Mouse (Mus musculus) kidney, embryonic 16.5 days (tissue): ENCODE measurements around the gene Tgfbrap1. TPM values are rescaled to one million over a fixed set of nuclear protein-coding genes. Genes with fewer than 3 reads are reported as not detected.

Experiments
- ATAC-seq: fragments of 200-750 bp; cut with Nextera tagmentation; 2 replicates; pipeline ENCODE4 v1.8.0; 2017; ENCODE audit warnings: moderate TSS enrichment; ENCODE audit not compliant: low FRiP score, low TSS enrichment
- H3K27ac ChIP-seq: fragments of 300-500 bp; sonication (generic); 2 replicates; pipeline ENCODE4 v1.5.1; 2014; ENCODE audit warnings: low read length
- H3K27me3 ChIP-seq: fragments of 300-500 bp; sonication (generic); 2 replicates; pipeline ENCODE4 v1.6.1; 2014; ENCODE audit warnings: low read length, control low read depth, mixed read lengths; ENCODE audit not compliant: insufficient read depth
- H3K36me3 ChIP-seq: fragments of 300-500 bp; sonication (generic); 2 replicates; pipeline ENCODE4 v1.6.1; 2014; ENCODE audit warnings: low read length, control low read depth, mixed read lengths; ENCODE audit not compliant: insufficient read depth
- H3K4me1 ChIP-seq: fragments of 300-500 bp; sonication (generic); 2 replicates; pipeline ENCODE4 v1.6.1; 2014; ENCODE audit warnings: low read length, control low read depth, mixed read lengths; ENCODE audit not compliant: insufficient read depth
- H3K4me2 ChIP-seq: fragments of 300-500 bp; sonication (generic); replicated peaks from 2 replicates; pipeline ENCODE4 v1.6.1; 2014; ENCODE audit warnings: low read depth, low read length
- H3K4me3 ChIP-seq: fragments of 300-500 bp; sonication (generic); 2 replicates; pipeline ENCODE4 v1.5.1; 2014; ENCODE audit warnings: mild to moderate bottlenecking, low read length
- H3K9ac ChIP-seq: fragments of 300-500 bp; sonication (generic); replicated peaks from 2 replicates; pipeline ENCODE4 v1.6.1; 2014; ENCODE audit warnings: low read length
- H3K9me3 ChIP-seq: fragments of 300-500 bp; sonication (generic); 2 replicates; pipeline ENCODE4 v1.6.1; 2016; ENCODE audit warnings: low read length, control low read depth
- WGBS: fragments of 180-500 bp; shearing (Covaris S2); extraction: QIAGEN DNeasy Blood & Tissue Kit; methylation state at CpG from one replicate; pipeline ENCODE4 v1.1.7; 2014; 5-methylcytosine and 5-hydroxymethylcytosine counted together
- polyA plus RNA-seq: library from polyadenylated mRNA; unstranded; fragments of >200 nt; fragmentation: Nextera tagmentation; extraction: Ambion mirVana; gene quantifications from 2 replicates; pipeline ENCODE4 v1.2.1, GENCODE M21; 2015

The Tgfbrap1 gene
- polyA plus RNA-seq, result 10.8 and 13.1 TPM in 2 replicates

DNA sequence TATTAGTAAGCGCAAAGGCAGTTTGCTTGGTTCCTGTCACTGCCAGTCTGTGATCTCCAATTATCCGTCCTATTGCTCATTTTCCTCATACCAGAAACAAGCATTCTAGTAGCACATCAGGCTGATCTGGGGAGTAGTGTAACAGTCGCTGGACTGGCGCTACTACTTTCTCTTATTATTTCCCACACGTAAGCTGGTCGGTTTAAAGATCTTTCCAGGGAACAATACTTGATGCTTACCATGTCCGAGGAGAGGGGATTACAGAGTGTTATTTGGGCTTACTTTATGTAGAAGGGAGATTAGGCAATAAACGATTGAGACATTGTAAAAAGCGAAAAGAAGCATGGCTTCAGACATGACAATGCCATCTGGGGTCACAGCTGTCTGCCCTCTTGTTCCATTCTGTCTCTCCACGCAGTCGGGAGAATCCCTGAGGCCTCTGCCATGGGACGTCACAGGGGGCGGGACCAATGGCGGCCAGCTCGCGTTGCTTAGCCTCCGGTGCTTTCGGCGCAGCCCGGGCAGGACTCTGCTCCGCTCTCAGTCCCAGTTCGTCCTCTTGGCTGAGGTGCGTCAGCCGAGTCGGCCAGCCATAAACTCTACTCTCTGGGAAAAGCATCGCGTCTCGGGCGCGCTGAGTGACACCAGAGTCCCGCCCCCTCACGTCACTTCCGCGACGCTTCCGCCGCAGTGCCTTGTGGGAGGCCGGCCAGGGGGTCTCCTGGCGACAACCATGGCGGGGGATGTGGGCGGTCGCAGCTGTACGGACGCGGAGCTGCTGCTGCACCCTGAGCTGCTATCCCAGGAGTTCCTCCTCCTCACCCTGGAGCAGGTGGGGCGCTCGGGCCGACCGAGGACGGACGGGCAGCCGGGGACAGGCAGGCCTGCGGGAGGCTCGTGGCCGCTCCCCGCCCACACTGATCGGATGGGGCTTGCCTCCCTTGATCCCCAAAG is at the start of gene Tgfbrap1, which contains the start of gene AI597479:
Tgfbrap1 (minus strand) TSS at position 607 of the 954 bp plus-strand sequence.
AI597479 (plus strand) TSS at position 680 of the 954 bp plus-strand sequence.
- peak within 1 kb of the TSS; percentile 100 for H3K27ac ChIP-seq
- peak within 1 kb of the TSS; percentile 91 for H3K4me2 ChIP-seq
- peaks cover 7% of the 10 kb centered on the region for H3K4me1 ChIP-seq
- H3K27me3 ChIP-seq, result no peaks in the 10 kb centered on the region
- peaks cover 10% of the 10 kb centered on the region; the same call in 1 of the 2 replicates for H3K36me3 ChIP-seq
- under 1% methylated on average over 55 of the region's 57 CpGs for WGBS
- H3K4me3 ChIP-seq, result peak within 1 kb of the TSS; percentile 99
- H3K9me3 ChIP-seq, result no peaks in the 10 kb centered on the region
- H3K9ac ChIP-seq, result peak within 1 kb of the TSS; percentile 98
- ATAC-seq, result peak; percentile 97

DNA sequence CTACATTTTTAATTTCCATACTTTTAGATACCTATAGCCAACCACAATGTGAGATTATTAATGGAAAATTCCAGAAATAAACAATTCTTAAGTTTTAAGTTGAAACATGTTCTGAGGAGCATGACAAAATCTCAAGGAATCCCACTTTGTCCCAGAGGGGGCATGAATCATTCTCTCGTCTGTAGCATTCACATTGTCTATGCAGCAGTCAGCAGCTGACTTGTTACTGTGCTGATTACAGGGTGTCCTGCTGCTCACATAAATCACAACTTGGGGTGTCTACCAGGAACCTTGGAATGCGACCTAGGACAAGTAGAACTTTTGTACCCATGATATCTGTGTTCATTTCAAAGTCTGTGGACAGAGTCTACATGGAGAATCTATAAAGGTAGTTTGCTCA is 49.0 kb upstream of the Tgfbrap1 start:
- Histone ChIP-seq H3K27ac (no peak overlapping the region; the same call in 1 of the 2 replicates), H3K4me3 (no peak overlapping the region), H3K4me2 (no peak overlapping the region), H3K4me1 (peaks cover 42% of the 10 kb centered on the region), H3K9me3 (no peaks in the 10 kb centered on the region), H3K27me3 (no peaks in the 10 kb centered on the region), H3K36me3 (peaks cover 5% of the 10 kb centered on the region; the same call in 1 of the 2 replicates), H3K9ac (no peak overlapping the region)
- 66% methylated on average over 2 of the region's 2 CpGs for WGBS
- ATAC-seq, result no peak

DNA sequence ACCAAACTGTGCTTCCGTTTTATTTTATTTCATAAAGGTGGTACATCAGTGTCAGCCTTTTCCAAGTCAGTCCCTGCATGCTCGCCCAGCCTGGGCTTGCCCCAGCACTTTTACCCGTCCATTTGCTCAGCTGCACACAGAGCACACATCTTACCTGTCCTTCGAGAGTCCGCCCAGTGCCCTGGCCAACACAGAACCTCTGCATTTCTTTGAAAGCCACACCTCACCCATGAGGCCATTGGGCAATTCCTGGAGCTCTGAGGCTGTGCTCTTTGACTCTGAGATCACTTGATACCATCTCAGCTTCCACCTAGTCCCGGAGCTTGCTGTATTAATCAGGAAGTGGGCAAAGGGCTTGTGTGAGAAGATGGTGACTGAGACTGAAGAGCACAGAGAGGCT is 47.0 kb upstream of the Tgfbrap1 start:
- 71% methylated on average over 6 of the region's 6 CpGs for WGBS
- Histone ChIP-seq H3K36me3 (peaks cover 8% of the 10 kb centered on the region), H3K27ac (no peak overlapping the region), H3K27me3 (no peaks in the 10 kb centered on the region), H3K9me3 (no peaks in the 10 kb centered on the region), H3K4me1 (peaks cover 25% of the 10 kb centered on the region), H3K9ac (no peak overlapping the region), H3K4me2 (no peak overlapping the region), H3K4me3 (no peak overlapping the region)
- no peak for ATAC-seq

DNA sequence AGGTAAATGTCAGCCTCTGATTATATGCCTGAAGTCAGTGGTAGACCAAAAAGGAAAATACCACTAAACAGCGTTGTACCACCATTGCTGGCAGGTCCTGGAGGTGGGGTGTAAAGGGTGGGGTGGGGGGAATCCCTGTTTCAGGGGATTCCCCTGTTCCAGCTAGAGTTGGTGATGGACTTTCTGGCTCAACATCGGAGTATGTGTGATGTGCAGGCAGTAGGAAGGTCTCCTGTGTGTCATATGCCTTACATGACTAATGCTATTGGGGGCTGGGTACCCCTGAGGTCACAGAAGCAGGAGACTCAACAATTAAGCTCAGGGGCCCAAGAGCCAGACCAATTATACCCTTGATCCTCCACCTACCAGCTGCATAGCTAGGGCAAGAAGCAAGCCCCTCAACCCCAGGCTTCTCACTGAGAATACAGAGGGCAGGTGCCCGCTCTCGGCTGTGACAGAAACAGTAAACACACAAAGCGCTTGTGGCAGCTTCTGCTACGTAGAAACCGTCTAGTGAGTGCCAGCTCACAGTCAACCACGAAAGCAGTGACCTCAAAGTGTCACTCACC is 46.0 kb upstream of the Tgfbrap1 start:
- no peaks in the 10 kb centered on the region for H3K9me3 ChIP-seq
- peaks cover 20% of the 10 kb centered on the region for H3K4me1 ChIP-seq
- no peak for ATAC-seq
- H3K4me2 ChIP-seq, result no peak overlapping the region
- WGBS, result 70% methylated on average over 8 of the region's 8 CpGs
- no peaks in the 10 kb centered on the region for H3K27me3 ChIP-seq
- peaks cover 8% of the 10 kb centered on the region for H3K36me3 ChIP-seq
- H3K27ac ChIP-seq, result no peak overlapping the region
- no peak overlapping the region for H3K4me3 ChIP-seq
- H3K9ac ChIP-seq, result no peak overlapping the region

DNA sequence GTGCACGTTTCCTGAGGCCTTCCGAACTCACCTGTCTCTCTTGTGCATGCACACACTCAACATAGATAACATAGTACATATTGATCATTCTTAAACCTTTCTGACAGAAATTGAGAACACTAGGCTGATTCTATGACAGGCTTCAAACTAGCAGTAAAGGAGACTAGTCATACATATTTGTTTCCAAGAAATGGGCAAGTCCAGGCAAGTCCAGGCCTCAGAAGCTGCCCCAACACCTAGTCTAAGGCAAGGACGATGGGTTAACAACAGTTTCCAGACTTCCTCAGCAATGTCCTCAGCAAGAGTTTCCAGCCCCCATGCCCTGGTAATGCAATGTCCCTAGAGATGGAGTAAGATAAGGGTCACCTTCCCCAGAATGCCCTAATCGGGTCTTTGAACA is 45.4 kb upstream of the Tgfbrap1 start:
- no peak overlapping the region for H3K9ac ChIP-seq
- H3K4me2 ChIP-seq, result no peak overlapping the region
- H3K27ac ChIP-seq, result no peak overlapping the region
- WGBS, result 80% methylated on average over 4 of the region's 4 CpGs
- peaks cover 20% of the 10 kb centered on the region for H3K4me1 ChIP-seq
- H3K4me3 ChIP-seq, result no peak overlapping the region
- ATAC-seq, result no peak
- no peaks in the 10 kb centered on the region for H3K9me3 ChIP-seq
- no peaks in the 10 kb centered on the region for H3K27me3 ChIP-seq
- peaks cover 5% of the 10 kb centered on the region for H3K36me3 ChIP-seq

DNA sequence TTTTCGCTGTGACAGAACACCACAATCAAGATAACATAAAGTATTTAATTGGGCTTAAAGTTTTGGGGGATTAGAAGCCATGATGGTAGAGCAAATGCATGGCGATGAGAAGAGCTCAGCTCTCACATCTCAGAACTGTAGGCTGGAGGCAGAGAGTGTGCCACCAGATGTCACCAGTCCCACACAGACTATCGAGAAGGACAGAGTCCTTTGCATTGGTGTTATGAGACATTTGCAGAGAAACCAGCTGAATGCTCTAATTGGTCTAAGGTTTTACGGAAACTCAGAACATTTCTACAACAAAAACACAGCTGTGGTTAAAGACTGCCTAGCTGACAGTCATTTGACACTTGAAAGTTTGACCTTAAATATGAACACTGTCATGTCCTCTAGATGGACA is 44.8 kb upstream of the Tgfbrap1 start:
- peak; percentile 49; the same call in 1 of the 2 replicates for ATAC-seq
- Histone ChIP-seq H3K27ac (no peak overlapping the region), H3K9me3 (no peaks in the 10 kb centered on the region), H3K36me3 (peaks cover 5% of the 10 kb centered on the region), H3K4me3 (no peak overlapping the region), H3K9ac (no peak overlapping the region), H3K4me2 (no peak overlapping the region), H3K4me1 (peaks cover 17% of the 10 kb centered on the region), H3K27me3 (no peaks in the 10 kb centered on the region)
- 71% methylated on average over 4 of the region's 4 CpGs for WGBS

DNA sequence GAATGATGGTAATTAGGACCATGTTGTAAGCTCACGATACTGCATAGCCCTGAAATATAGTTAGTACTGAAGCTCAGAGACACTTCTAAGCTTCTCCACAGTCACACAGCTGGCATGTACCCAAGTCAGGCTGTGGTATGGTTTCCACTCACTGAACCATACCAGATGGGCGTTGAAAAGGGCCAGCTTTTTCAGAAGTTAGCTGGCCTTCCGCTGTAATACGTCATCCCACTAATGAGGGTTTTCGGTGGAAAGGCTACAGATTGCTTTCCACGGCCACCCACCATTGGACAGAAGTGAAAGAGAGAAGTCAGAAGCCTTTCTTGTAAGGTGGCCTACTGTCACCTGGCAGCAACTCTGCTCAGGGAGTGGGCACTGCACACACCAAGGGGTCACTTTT is 44.4 kb upstream of the Tgfbrap1 start:
- H3K4me2 ChIP-seq, result no peak overlapping the region
- ATAC-seq, result no peak

DNA sequence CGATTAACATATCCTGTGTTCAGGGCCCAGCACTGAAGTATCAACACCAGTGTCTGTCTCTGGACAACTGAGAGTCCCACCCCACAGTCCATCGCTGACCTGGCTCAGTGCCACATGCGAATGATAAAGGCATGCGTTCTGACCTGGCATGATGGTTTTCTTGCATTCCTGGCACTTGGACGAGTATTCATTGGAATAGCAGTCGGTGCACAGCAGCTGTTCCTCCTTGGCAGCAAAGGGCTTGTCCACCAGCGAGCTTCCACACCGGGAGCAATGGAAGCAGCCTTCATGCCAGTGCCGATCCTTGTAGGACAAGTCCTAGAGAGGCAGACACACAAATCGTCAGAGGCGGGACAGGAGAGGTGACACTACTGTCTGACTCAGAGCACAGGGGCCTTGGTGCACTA is 43.1 kb upstream of the Tgfbrap1 start:
- H3K4me3 ChIP-seq, result no peak overlapping the region
- H3K4me2 ChIP-seq, result no peak overlapping the region
- H3K9me3 ChIP-seq, result no peaks in the 10 kb centered on the region
- no peak overlapping the region for H3K9ac ChIP-seq
- no peak overlapping the region for H3K27ac ChIP-seq
- H3K36me3 ChIP-seq, result peaks cover 8% of the 10 kb centered on the region
- ATAC-seq, result no peak
- H3K4me1 ChIP-seq, result peaks cover 12% of the 10 kb centered on the region
- 78% methylated on average over 11 of the region's 11 CpGs for WGBS
- no peaks in the 10 kb centered on the region for H3K27me3 ChIP-seq

More for the DNA sequence above, 44.4 kb upstream of the Tgfbrap1 start:
- H3K9me3 ChIP-seq, result no peaks in the 10 kb centered on the region
- peaks cover 16% of the 10 kb centered on the region for H3K4me1 ChIP-seq
- 73% methylated on average over 6 of the region's 6 CpGs for WGBS
- no peaks in the 10 kb centered on the region for H3K27me3 ChIP-seq
- H3K4me3 ChIP-seq, result no peak overlapping the region
- peaks cover 5% of the 10 kb centered on the region for H3K36me3 ChIP-seq
- H3K27ac ChIP-seq, result no peak overlapping the region
- no peak overlapping the region for H3K9ac ChIP-seq

DNA sequence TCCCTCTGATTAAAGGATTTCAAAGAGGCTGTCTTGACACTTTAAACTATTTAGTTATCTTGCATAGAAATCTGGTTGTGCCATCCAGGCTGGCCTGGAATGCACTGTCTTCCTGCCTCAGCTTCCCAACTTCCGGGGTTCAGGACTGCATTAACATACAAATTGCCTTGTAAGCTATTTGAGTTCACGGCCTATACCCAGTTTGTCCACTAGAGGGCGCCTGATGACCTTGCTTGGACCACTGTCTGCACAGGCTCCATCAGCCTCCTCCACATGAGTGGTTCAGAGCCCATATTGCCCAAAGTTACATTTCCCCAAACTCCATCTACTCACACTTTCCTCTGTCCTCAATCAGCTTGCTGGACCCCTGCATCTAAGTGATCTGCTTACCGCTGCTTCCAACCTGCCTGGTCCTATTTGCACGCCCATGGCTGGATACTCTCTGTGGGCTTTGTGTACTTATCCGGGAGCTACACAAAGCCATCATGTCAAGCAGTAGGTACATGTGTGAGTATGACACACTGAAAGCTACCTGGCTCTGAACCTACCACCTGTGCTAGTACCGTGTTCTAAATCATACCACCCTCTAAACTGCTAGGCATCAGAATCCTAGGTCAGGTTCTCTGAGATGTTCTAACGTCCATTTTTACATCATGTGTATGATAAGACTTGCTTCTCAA is 41.3 kb upstream of the Tgfbrap1 start:
- Histone ChIP-seq H3K4me3 (no peak overlapping the region), H3K9me3 (no peaks in the 10 kb centered on the region), H3K4me1 (0 out of 2 replicates have a peak, but pooled peaks cover 4% of the 10 kb centered on the region), H3K27me3 (no peaks in the 10 kb centered on the region), H3K9ac (no peak overlapping the region), H3K27ac (no peak overlapping the region), H3K4me2 (no peak overlapping the region), H3K36me3 (peaks cover 17% of the 10 kb centered on the region)
- peak; percentile 73 for ATAC-seq
- 52% methylated on average over 8 of the region's 8 CpGs for WGBS
